Mouse (Mus musculus) cerebellum, postnatal 36 days (tissue): Measurements from ENCODE around the gene Gm12830.

ENCODE experiments used
- DNase-seq, 2 experiments: peaks; one replicate each; pipeline ENCODE4 v3.0.0; 2021 to 2022; ENCODE audit warnings: mixed read lengths in 2 of 2

Gm12830 gene

DNA sequence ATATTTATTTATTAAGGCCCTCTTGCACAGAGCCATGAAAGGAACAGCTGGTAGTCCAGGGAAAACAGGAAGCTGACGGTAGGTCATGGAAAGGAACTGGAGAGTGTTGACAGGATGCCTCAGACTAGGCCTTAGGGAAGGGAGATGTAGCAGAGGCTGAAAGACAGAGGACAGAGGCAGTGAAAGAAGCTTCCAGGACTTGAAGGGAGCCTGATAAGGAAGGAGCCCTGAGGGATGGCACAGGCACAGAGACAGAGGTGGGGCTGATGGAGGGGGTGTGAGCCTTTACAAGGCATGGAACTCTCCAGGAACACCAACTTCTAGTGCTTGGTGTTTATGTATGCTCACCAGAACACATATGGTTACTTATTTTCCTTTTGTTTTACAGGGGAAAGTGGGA is 23.1 kb downstream of the Gm12830 start:
- no peak for DNase-seq

DNA sequence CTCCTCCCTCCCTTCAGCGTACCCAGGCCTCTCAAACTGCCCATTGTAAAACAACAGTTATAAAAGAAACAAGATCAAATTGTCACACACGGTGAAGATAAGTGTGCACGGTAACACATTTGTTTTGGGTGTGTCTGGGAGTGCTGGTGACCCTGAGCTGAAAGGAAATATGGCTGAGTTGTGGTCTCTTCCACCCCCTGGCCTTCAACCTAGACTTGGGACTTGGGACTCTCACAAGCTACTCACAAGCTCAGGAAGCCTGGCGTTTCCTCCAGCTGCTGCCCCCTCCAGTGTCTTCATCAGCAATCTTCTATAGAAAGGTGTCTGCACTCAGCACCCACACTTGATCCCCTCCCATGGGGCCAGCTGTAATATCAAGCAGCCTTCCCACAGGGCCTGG is 24.1 kb downstream of the Gm12830 start:
- no peak for DNase-seq

DNA sequence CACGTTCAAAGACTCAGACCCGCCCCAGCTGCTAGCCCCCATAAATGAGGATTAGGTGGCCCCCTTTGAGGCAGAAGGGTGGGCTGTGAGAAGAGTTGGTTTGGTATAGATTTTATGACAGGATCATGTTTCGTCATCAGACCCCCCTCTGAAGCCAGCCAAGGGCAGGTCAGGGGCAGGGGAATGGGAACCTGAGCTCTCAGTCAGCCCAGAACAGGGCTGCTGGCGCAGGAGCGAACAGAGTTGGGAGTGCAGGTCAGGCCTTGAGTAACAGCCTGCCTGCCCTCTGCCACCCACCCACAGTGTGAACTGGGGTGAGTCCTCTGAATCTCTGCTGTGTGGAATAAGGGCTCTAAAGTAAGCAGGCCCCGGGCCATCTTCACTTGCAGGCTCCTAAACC is 25.2 kb downstream of the Gm12830 start:
- no peak for DNase-seq

DNA sequence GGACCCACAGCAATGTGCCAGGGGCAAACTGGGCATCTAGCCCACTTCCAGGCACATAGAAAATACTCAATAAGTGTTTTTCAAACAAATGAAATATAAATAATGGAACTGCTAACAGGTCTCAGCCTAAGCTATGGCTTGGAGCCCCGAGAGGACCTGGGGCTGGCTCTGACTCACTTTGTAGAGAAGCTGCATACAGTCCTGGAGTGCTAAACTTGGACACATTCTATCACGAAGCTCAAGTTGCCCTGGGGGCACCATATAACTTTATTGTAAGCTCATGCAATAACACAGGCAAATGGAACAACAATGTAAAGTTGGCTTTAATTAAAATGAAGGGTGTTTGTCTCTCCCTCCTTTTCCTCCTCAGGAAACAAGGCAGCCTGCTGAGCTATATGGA is 32.4 kb downstream of the Gm12830 start:
- no peak for DNase-seq

DNA sequence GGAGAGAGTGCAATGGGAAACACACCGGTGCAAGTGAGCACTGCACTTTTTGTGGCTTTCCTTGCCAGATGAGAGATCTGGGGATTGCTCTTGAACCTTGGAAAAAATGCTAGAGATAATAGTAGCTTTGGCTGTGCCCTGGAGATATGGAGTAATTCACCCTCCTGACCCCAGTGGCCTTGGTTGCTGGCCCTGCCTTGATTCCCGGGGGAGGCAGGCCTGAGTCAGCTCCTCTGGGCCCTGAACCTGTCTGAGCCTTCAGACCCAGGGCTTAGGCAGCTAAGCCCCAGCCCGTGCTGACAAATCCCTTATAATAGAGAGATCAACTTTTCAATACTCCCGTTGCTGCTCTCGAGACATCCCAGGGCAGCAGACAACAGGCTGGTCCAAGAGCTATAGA is 36.9 kb downstream of the Gm12830 start:
- no peak for DNase-seq

DNA sequence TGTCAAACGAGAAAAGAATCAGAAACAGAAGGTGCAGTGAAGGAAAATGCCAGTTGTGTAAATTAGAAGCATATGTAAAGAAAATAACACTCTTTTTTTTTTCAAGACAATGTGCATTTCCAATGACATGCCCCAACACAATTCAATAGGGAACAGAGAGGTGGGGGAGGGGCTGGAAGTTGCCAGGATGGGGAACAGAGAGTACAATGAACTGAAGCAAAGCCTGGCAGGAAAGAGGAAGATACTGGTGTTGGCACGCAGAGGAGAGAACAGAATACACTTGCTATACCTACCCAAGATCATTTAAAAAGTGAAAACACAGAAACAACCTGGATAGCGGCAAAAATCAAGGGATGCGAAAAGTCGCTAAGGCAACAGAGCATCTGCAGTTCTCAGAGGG is 41.6 kb downstream of the Gm12830 start:
- no peak for DNase-seq

DNA sequence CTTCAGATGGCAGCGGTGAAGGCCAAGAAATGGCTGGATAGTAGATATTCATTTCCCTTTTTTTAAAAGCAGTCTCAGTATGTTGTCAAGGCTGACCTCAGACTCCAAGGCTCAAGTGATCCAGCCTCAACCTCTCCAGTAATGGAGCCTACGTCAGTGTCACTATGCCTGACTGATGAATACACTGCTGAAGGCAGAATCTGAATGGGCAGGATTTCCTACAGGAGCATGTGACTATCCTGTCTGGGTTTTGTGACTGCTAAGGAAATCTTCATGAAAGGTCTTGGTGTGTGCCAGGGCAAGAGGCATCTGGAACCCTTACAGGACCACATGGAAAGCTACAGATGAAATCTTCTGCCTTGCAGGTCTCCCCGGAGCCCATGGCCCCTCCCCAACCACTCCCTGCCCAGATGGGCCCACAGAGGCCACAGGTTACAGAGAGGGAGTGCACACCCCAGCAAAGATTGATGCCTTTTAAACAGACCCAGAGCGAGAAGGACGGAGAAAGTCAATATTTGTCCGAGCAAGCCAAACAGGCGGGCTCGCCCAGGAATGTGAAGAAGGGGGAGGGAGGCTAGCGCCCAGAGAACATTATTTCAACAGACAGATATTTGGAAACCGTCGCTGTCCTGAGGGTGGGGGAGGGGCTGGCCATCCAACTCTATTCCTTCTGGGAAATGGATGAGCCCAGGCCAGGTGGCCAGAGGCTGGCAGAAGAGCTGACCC is 48.4 kb downstream of the Gm12830 start:
- DNase-seq, result no peak

DNA sequence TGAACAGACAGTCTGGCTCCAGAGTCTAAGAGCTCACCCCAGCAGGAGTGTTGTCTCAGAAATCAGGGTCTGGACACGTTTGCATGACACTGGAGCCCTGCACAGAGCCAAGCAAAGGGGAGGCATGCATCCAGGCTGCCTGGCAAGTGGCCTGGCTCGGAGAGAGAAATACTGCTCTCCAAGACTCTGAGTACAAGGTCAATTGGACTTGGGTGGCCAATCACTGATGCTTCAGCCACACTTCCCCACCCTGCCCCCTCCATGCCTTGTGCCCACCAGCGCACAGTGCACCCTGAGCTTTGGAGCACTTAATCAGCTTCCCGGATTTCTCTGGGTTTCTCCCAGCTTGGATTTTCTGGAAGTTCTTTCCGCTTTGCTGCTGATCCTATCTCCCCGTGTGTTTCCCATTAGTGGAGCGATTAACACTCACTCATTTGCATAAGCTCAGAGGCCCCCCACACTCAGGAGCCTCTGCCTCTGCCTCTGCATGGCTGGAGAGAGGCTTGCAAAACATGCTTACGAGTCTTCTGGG is 55.0 kb downstream of the Gm12830 start:
- no peak for DNase-seq

DNA sequence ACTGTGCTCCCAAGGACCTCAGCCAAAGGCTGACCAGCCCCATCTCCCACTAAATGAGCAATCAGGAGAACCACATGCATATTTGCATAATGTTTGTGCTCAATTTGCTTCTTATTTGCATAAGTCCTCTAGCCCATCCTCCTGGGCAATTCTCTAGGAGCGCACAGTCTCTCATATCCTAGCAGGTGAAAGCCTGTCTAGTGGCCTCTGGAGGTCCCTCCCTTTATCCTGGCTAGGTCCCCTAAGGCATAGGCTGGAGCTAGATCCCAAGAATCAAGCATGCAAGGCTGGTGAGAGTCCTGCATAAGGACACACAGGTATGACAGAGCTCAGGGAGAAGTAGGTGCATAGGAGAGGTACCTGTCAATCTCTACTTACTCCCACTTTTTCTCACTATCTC is 60.7 kb downstream of the Gm12830 start:
- no peak for DNase-seq

DNA sequence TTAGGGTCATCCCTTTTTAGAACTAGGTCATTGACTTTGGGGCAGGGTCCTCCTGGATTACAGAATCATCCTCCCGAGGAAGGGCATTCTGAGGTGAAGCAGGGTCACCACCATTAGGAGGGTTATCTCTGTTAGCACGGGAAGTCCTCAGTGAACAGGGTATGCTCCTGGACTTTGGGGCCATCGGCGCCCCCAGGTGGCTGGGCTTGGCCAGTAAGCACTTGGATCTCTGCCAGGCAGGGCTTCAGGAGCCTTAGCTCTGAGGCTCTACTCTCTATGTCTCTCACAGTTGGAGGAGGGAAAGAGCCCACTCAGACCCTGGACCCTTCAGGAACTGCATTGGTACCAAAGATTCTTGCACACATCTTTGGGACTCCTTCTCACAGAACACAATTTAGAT is 76.3 kb downstream of the Gm12830 start:
- no peak for DNase-seq

DNA sequence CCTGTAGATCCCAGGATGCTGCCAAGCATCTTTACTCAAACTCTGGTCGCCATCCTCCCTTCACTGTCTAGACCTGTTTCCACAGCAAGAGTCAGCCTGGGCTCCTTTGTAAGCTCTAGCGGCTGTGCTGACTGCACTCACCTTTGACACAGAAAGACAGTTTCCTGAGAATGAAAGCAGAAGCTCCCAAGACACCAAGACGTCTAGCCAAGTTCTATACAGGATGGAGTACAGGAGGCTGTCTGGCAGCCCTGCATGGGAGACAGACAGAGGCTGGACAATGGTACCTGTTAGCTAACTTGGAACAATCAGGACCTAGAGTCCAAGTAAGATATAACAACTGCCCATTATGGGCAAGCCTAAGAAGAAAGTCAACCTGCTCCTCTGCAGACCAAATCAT is 78.4 kb downstream of the Gm12830 start:
- no peak for DNase-seq

DNA sequence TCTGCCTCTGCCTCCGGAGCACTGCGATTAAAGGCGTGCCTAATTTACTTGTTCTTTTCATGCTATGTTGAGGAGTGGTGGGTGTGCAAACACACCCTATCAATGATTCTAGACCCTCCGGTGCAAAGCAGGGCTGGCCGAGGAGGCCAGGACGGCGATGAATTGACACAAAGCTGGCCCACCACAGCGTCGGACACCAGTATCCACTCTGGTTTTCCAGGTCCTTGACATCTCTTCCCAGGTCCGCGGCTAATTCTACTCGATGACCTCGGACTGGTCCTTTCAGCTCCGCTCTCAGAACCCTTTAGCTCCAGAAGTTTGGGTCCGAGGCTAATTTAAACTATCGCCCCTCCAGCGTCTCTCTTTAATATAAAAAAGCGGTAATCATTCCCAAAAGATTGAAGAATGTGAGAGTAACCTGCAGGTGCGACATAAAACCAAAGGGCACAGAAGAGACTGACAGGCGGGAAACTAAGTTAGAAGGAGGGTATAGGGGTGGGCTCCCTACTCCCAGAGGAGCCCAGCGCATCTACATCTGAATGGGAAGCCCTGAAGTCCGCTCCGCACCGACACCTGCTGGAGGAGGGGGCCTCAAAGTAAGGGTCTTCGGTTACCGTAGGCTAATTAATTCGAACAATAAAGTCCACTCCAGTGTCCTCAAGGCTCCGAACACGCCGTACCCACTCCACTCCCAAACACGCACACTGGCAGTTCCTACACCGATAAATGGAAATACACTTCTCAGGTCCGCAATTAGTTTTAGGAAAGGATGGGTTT is 79.5 kb downstream of the Gm12830 start:
- no peak for DNase-seq

DNA sequence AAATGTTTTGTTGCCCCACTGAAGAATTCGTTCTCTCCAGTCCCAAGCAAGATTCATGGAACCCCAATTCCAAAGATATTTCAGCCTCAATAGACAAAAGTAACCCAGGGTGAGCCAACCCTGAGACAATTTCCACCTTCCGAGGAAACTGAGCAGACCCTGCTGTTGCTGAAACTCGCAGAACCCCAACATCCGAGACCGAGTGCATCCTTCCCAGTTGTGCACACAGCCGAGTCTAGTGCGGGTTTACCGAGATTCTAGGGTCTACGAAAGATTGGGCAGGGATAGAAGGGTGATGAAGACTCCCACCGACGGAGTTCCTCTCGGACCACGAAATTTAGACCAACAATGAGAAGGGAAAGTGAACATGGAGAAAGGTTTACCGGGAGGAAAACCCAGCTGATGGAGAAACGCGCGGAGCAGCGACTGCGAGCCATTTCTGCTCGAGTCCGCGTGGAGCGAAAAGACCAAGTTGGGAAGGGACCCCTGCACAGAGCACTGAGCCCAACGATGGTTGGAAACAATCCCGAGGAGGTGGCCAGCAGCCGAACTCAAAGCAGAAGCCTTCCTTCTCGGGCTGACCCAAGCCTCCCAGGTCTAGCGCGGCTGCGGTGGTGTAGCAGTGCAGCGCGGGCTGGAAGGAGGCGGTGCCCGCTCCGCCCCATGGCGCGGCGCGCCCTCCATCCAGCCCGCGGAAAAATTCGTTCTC is 80.3 kb downstream of the Gm12830 start:
- no peak for DNase-seq

DNA sequence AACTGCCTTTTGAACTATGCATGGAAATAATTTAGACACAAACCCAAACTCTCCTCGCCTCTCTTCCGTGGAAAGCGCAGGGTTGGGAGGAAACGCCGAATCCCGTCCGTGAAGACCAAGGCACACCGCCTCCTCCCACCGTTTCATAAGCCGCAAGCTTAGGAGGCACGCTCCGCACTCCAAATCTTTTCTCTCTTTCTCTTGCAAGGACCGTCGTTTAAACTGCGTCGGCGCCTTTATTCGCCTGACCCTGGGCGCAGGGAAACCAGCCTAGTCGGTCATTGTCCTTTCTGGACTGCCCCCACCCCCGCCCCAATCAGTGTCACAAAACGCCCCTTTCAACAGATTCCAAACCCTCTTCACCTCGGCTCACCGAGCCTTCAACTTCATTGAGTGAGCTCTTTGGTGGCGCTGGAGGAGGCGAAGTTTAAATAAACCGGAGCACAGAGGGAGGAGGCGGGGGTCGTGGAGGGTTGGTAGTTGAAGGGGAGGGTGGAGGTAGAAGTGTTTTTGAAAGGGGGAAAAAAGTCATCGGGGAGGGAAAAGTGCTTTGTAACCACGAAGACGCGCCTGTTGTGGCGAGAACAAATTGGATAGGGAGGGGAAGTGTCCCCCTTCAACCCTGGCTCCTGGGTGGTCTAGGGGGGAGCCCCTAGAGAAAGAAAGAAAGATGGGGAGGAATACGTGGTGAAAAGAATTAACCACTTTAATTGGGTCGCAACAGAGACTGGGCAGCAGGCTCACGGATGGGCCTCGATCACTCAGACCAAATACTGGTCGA is 81.3 kb downstream of the Gm12830 start:
- DNase-seq, result no peak

DNA sequence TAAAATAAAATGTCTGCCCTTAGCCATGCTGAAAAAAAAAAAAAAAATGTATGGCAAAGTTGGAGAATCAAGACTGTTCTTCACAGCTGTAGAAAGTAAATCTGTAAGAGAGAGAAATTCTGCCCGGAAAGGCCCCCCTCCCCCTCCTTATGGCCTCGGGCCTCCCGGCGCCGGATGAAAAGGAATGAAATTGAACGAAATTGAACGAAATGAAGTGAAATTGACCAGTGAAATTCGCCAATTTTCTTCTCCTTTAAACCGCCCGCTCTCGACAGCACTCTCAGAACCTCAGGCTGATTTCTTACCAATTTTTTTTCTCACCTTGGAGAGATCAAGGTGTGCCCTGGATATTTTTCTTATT is 81.9 kb downstream of the Gm12830 start:
- DNase-seq, result no peak

DNA sequence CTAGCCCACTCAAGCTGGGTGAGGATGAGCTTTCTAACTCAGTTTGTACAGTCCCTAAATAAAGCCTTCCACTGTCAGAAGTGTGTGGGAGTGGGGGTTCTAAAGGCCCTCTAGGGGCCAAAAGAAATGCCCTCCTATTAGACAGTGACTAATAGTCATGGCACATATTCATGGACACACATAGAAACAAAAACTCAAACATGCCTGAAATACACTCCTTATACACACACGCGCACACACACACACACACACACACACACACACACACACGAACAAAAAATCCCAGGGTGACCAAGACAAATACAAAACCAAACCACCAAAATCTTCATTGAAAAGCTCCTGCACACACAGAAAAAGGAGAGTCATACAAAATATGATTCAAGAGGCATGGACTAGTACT is 84.0 kb downstream of the Gm12830 start:
- no peak for DNase-seq
